Comparison of ENCODE assay signal across 12 mouse cellular contexts in the genomic region with DNA sequence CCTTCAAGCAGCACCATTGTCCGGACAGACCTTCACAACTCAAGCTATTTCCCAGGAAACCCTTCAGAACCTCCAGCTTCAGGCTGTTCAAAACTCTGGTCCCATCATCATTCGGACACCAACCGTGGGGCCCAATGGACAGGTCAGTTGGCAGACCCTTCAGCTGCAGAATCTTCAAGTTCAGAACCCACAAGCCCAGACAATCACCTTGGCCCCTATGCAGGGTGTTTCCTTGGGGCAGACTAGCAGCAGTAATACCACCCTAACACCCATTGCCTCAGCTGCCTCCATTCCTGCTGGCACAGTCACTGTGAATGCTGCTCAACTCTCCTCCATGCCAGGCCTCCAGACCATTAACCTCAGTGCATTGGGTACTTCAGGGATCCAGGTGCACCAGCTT. TPM values are rescaled to one million over a fixed set of nuclear protein-coding genes. Genes with fewer than 3 reads are reported as not detected.
DNase-seq lines count a peak whose midpoint lies in the region; ATAC-seq and TF ChIP-seq lines count a peak whose summit lies in the region.
"Had no signal": no experiment of that assay in that cellular context is flagged by ENCODE, and none has a peak within 500 bp of the region (broad histone marks: within the 10 kb centered on the region; RNA-seq: fewer than 3 reads in every experiment).

No protein-coding gene starts in this region.

- H3K4me2 ChIP-seq in heart, embryonic 14.5 days (ENCODE audit: low read length), result 0 out of 2 replicates have a peak overlapping the region, but pooled peaks have one; percentile 9
- peak overlapping the region; percentile 25; the same call in 1 of the 2 replicates for H3K4me2 ChIP-seq in embryonic facial prominence, embryonic 14.5 days (ENCODE audit: low read depth, low read length)
- peak overlapping the region; percentile 48 for H3K4me2 ChIP-seq in liver, embryonic 12.5 days

- H3K4me3 ChIP-seq in heart, embryonic 14.5 days (ENCODE audit: control insufficient read depth in 1 of 2, insufficient read depth in 1 of 2, low read depth in 1 of 2, low read length in 2 of 2), result no peak overlapping the region
- H3K4me3 ChIP-seq in E14TG2a.4 (replicated peaks; ENCODE audit: low read length), result peak overlapping the region; percentile 75
- H3K4me3 ChIP-seq in embryonic facial prominence, embryonic 14.5 days (ENCODE audit: low read depth, low read length), result no peak overlapping the region
- peak overlapping the region; percentile 18; the same call in 1 of the 2 replicates for H3K4me3 ChIP-seq in liver, embryonic 12.5 days

- H3K27me3 ChIP-seq in heart, embryonic 14.5 days (ENCODE audit: control insufficient read depth, insufficient read depth, low read length), result no peaks in the 10 kb centered on the region
- no peaks in the 10 kb centered on the region for H3K27me3 ChIP-seq in E14TG2a.4 (ENCODE audit: insufficient read depth, low read length)
- no peaks in the 10 kb centered on the region for H3K27me3 ChIP-seq in embryonic facial prominence, embryonic 14.5 days (replicated peaks; ENCODE audit: control insufficient read depth, insufficient read depth, low read length)
- H3K27me3 ChIP-seq in liver, embryonic 12.5 days (replicated peaks), result no peaks in the 10 kb centered on the region

- no peak for DNase-seq in heart, postnatal 14 days
- DNase-seq in embryonic facial prominence, embryonic 14.5 days (ENCODE audit: low spot score), result no peak
- no peak for DNase-seq in urinary bladder, adult 18-20 months (ENCODE audit: low spot score in 2 of 2)
- DNase-seq in urinary bladder, postnatal 14 days (ENCODE audit: low spot score), result no peak
- DNase-seq in retina, embryonic 14.5 days (ENCODE audit: low spot score), result no peak
- DNase-seq: adrenal gland, adult 8-10 months; gastrocnemius, postnatal 14 days; kidney, postnatal 10 days had no signal

- 92% methylated on average over 3 of the region's 3 CpGs for WGBS in heart, embryonic 14.5 days
- WGBS in embryonic facial prominence, embryonic 14.5 days, result 100% methylated on average over 3 of the region's 3 CpGs
- 83% methylated on average over 3 of the region's 3 CpGs for WGBS in liver, embryonic 12.5 days (ENCODE audit: insufficient replicate concordance)

- peaks cover 0 to 28% of the 10 kb centered on the region in 2 experiments; a peak in 3 of 4 replicates for H3K4me1 ChIP-seq in heart, embryonic 14.5 days (ENCODE audit: control insufficient read depth in 2 of 2, insufficient read depth in 2 of 2, low read length in 2 of 2)
- H3K4me1 ChIP-seq in E14TG2a.4 (replicated peaks; ENCODE audit: low read depth, low read length), result peaks cover 67% of the 10 kb centered on the region
- H3K4me1 ChIP-seq in embryonic facial prominence, embryonic 14.5 days (ENCODE audit: control insufficient read depth, insufficient read depth, low read length), result peaks cover 31% of the 10 kb centered on the region
- H3K4me1 ChIP-seq in liver, embryonic 12.5 days, result peaks cover 65% of the 10 kb centered on the region

- intact Hi-C loops in heart, postnatal 14 days (cut with DNase I), result no loop called here

- peak overlapping the region; percentile 27; the same call in 1 of the 2 replicates for H3K9ac ChIP-seq in heart, embryonic 14.5 days (ENCODE audit: low read length)
- H3K9ac ChIP-seq in embryonic facial prominence, embryonic 14.5 days (ENCODE audit: low read depth, low read length), result 0 out of 2 replicates have a peak overlapping the region, but pooled peaks have one; percentile 10
- H3K9ac ChIP-seq in liver, embryonic 12.5 days, result peak overlapping the region; percentile 41

- no peak for TF ChIP-seq CTCF in E14TG2a.4 (conservative IDR thresholded peaks at IDR 0.05; ENCODE audit: low read length)

- peaks cover 65% of the 10 kb centered on the region for H3K36me3 ChIP-seq in heart, embryonic 14.5 days (ENCODE audit: control insufficient read depth, insufficient read depth, low read length)
- H3K36me3 ChIP-seq in E14TG2a.4 (ENCODE audit: insufficient read depth, low read length), result peaks cover 70% of the 10 kb centered on the region
- peaks cover 67% of the 10 kb centered on the region for H3K36me3 ChIP-seq in embryonic facial prominence, embryonic 14.5 days (ENCODE audit: control insufficient read depth, insufficient read depth, low read length)
- peaks cover 71% of the 10 kb centered on the region for H3K36me3 ChIP-seq in liver, embryonic 12.5 days

- no peak for ATAC-seq in heart, embryonic 14.5 days (ENCODE audit: insufficient number of reproducible peaks, insufficient read depth, low FRiP score, low read depth)
- ATAC-seq in embryonic facial prominence, embryonic 14.5 days (ENCODE audit: low read depth), result no peak
- ATAC-seq in liver, embryonic 12.5 days, result no peak

- no peaks in the 10 kb centered on the region for H3K9me3 ChIP-seq in heart, embryonic 14.5 days (ENCODE audit: control insufficient read depth, low read length)
- H3K9me3 ChIP-seq in E14TG2a.4 (ENCODE audit: low read length), result no peaks in the 10 kb centered on the region
- no peaks in the 10 kb centered on the region for H3K9me3 ChIP-seq in embryonic facial prominence, embryonic 14.5 days (ENCODE audit: control insufficient read depth, low read length)
- no peaks in the 10 kb centered on the region for H3K9me3 ChIP-seq in liver, embryonic 12.5 days (replicated peaks)

- H3K27ac ChIP-seq in heart, embryonic 14.5 days (replicated peaks in 1 of 2; ENCODE audit: control insufficient read depth in 1 of 2, insufficient read depth in 1 of 2, low read depth in 2 of 2, low read length in 2 of 2), result no peak overlapping the region
- H3K27ac ChIP-seq in embryonic facial prominence, embryonic 14.5 days (replicated peaks; ENCODE audit: low read depth, low read length), result no peak overlapping the region
- no peak overlapping the region for H3K27ac ChIP-seq in liver, embryonic 12.5 days

RNA-seq across cellular contexts. Expression of a gene that starts 3.3 kb away (rescaled TPM):
- 8.0 and 8.2 TPM in 2 replicates for polyA plus RNA-seq in heart, embryonic 14.5 days (2014; fragmentation: Nextera tagmentation; extraction: Ambion mirVana)
- total RNA-seq in heart, postnatal 14 days (2021), result 10 to 100 TPM; 47.5 to 52.3 TPM
- polyA plus RNA-seq in embryonic facial prominence, embryonic 14.5 days (2014; fragmentation: Nextera tagmentation; extraction: Ambion mirVana), result 15.5 and 16.5 TPM in 2 replicates
- 5.1 and 5.6 TPM in 2 replicates for polyA plus RNA-seq in liver, embryonic 12.5 days (2016; fragmentation: Nextera tagmentation; extraction: Ambion mirVana)

RNA-seq across cellular contexts. Expression of a gene that starts 35.9 kb away (rescaled TPM):
- 2.1 and 3.1 TPM in 2 replicates for polyA plus RNA-seq in heart, embryonic 14.5 days (2014; fragmentation: Nextera tagmentation; extraction: Ambion mirVana)
- total RNA-seq in heart, postnatal 14 days (2021), result 1 to 10 TPM in 1 of 2 experiments, under 1 TPM in 1; 0.66 to 1.0 TPM
- 0.26 and 0.96 TPM in 2 replicates for polyA plus RNA-seq in embryonic facial prominence, embryonic 14.5 days (2014; fragmentation: Nextera tagmentation; extraction: Ambion mirVana)
- polyA plus RNA-seq in liver, embryonic 12.5 days (2016; fragmentation: Nextera tagmentation; extraction: Ambion mirVana), result 0.12 and 0.31 TPM in 2 replicates

RNA-seq across cellular contexts. Expression of a gene that starts 42.3 kb away (rescaled TPM):
- polyA plus RNA-seq in heart, embryonic 14.5 days (2014; fragmentation: Nextera tagmentation; extraction: Ambion mirVana), result 0.22 TPM in 1 of 2 replicates, not detected in the other
- total RNA-seq in heart, postnatal 14 days (2021), result not detected
- polyA plus RNA-seq in embryonic facial prominence, embryonic 14.5 days (2014; fragmentation: Nextera tagmentation; extraction: Ambion mirVana), result 31.2 and 45.0 TPM in 2 replicates
- 0.37 and 0.63 TPM in 2 replicates for polyA plus RNA-seq in liver, embryonic 12.5 days (2016; fragmentation: Nextera tagmentation; extraction: Ambion mirVana)
- polyA plus RNA-seq: spleen, adult 2 months had no signal

RNA-seq across cellular contexts. Expression of a gene that starts 49.5 kb away (rescaled TPM):
- 108 and 114 TPM in 2 replicates for polyA plus RNA-seq in heart, embryonic 14.5 days (2014; fragmentation: Nextera tagmentation; extraction: Ambion mirVana)
- 10 to 100 TPM; 21.1 to 21.7 TPM for total RNA-seq in heart, postnatal 14 days (2021)
- 95.9 and 97.6 TPM in 2 replicates for polyA plus RNA-seq in embryonic facial prominence, embryonic 14.5 days (2014; fragmentation: Nextera tagmentation; extraction: Ambion mirVana)
- 119 and 126 TPM in 2 replicates for polyA plus RNA-seq in liver, embryonic 12.5 days (2016; fragmentation: Nextera tagmentation; extraction: Ambion mirVana)

RNA-seq across cellular contexts. Expression of a gene that starts 58.7 kb away (rescaled TPM):
- polyA plus RNA-seq in heart, embryonic 14.5 days (2014; fragmentation: Nextera tagmentation; extraction: Ambion mirVana), result 45.0 and 48.4 TPM in 2 replicates
- total RNA-seq in heart, postnatal 14 days (2021), result 10 to 100 TPM in 1 of 2 experiments, 1 to 10 TPM in 1; 9.5 to 15.2 TPM
- 52.5 and 60.5 TPM in 2 replicates for polyA plus RNA-seq in embryonic facial prominence, embryonic 14.5 days (2014; fragmentation: Nextera tagmentation; extraction: Ambion mirVana)
- polyA plus RNA-seq in liver, embryonic 12.5 days (2016; fragmentation: Nextera tagmentation; extraction: Ambion mirVana), result 69.7 and 74.7 TPM in 2 replicates

Comparison
In these comparisons a context has a peak if more than half of its experiments do, and no peak if none do; other contexts are left out.
1. H3K4me3 ChIP-seq: peak in E14TG2a.4 (single experiment) and liver, embryonic 12.5 days (single experiment); none in heart, embryonic 14.5 days (0 of 2) and embryonic facial prominence, embryonic 14.5 days (single experiment).
2. RNA of a gene that starts 42.3 kb away (polyA plus RNA-seq): 31.2 to 45.0 TPM in embryonic facial prominence, embryonic 14.5 days; 0.37 to 0.63 TPM in liver, embryonic 12.5 days and 0.22 TPM in heart, embryonic 14.5 days; every median in the first group is over 10 times any median in the second.
3. Peak in every context shown above with its lines, with median percentiles within 50 percentile points of each other: H3K4me2 ChIP-seq and H3K9ac ChIP-seq.